19 mouse cellular contexts compared by ENCODE assay signal in genomic region chr2:30755985-30756765, GRCm38 (mm10). TPM values are rescaled to one million over a fixed set of nuclear protein-coding genes. Genes with fewer than 3 reads are reported as not detected.
A peak's percentile ranks its signal among the peaks of the same experiment; 100 is the strongest.
DNase-seq lines count a peak whose midpoint lies in the region; ATAC-seq and TF ChIP-seq lines count a peak whose summit lies in the region.
"Had no signal": no experiment of that assay in that cellular context is flagged by ENCODE, and none has a peak within 500 bp of the region (broad histone marks: within the 10 kb centered on the region; RNA-seq: fewer than 3 reads in every experiment).

No protein-coding gene starts in this region.

- DNase-seq in hindbrain, postnatal 0 days (ENCODE audit: low spot score): no peak
- no peak for DNase-seq in midbrain, postnatal 0 days (ENCODE audit: low spot score)
- no peak for DNase-seq in limb, embryonic 10.5 days (ENCODE audit: low spot score)
- no peak for DNase-seq in kidney, postnatal 14 days
- DNase-seq in adrenal gland, adult 18-20 months (ENCODE audit: low spot score in 2 of 2): no peak
- DNase-seq: cerebellum, adult 11-12 months; gastrocnemius, adult 2 months; heart, postnatal 14 days; kidney, adult 9 months; midbrain, embryonic 14.5 days; thymus, adult 18-20 months had no signal

- no peak overlapping the region for H3K4me3 ChIP-seq in hindbrain, postnatal 0 days (ENCODE audit: low read length)
- H3K4me3 ChIP-seq in hindbrain, embryonic 12.5 days: no peak overlapping the region
- no peak overlapping the region for H3K4me3 ChIP-seq in midbrain, postnatal 0 days (ENCODE audit: low read depth, low read length)
- H3K4me3 ChIP-seq in midbrain, embryonic 13.5 days (replicated peaks): no peak overlapping the region
- H3K4me3 ChIP-seq in limb, embryonic 10.5 days: no peak overlapping the region
- H3K4me3 ChIP-seq: embryonic facial prominence, embryonic 15.5 days; gastrocnemius, adult 2 months; layer of hippocampus, adult 2 months had no signal

- WGBS in hindbrain, postnatal 0 days: 94% methylated on average over 6 of the region's 6 CpGs
- WGBS in hindbrain, embryonic 12.5 days: 98% methylated on average over 6 of the region's 6 CpGs
- WGBS in midbrain, postnatal 0 days: 98% methylated on average over 6 of the region's 6 CpGs
- 96% methylated on average over 6 of the region's 6 CpGs for WGBS in midbrain, embryonic 13.5 days
- WGBS in limb, embryonic 10.5 days: 96% methylated on average over 6 of the region's 6 CpGs

- no peak for ATAC-seq in hindbrain, postnatal 0 days
- no peak for ATAC-seq in hindbrain, embryonic 12.5 days (ENCODE audit: low FRiP score)
- ATAC-seq in midbrain, postnatal 0 days (ENCODE audit: low FRiP score): no peak
- no peak for ATAC-seq in midbrain, embryonic 13.5 days
- ATAC-seq: activated CD4-positive, CD25-positive, alpha-beta regulatory T cell, adult 4 months; CD4-positive, CD25-positive, alpha-beta regulatory T cell, adult 4 months; forebrain, embryonic 14.5 days had no signal

- no peak overlapping the region for H3K27ac ChIP-seq in hindbrain, postnatal 0 days
- no peak overlapping the region for H3K27ac ChIP-seq in hindbrain, embryonic 12.5 days
- no peak overlapping the region for H3K27ac ChIP-seq in midbrain, postnatal 0 days (ENCODE audit: low read depth, low read length)
- H3K27ac ChIP-seq in midbrain, embryonic 13.5 days: no peak overlapping the region
- H3K27ac ChIP-seq in limb, embryonic 10.5 days: peak overlapping the region; percentile 93
- H3K27ac ChIP-seq: gastrocnemius, adult 2 months; layer of hippocampus, adult 2 months; macrophage had no signal

- H3K4me1 ChIP-seq in hindbrain, postnatal 0 days (ENCODE audit: insufficient read depth, low read length): peaks cover 12% of the 10 kb centered on the region; the same call in 1 of the 2 replicates
- peaks cover 41% of the 10 kb centered on the region for H3K4me1 ChIP-seq in hindbrain, embryonic 12.5 days
- no peaks in the 10 kb centered on the region for H3K4me1 ChIP-seq in midbrain, postnatal 0 days (ENCODE audit: insufficient read depth, low read length)
- H3K4me1 ChIP-seq in midbrain, embryonic 13.5 days (replicated peaks): peaks cover 38% of the 10 kb centered on the region
- H3K4me1 ChIP-seq in limb, embryonic 10.5 days: peaks cover 68% of the 10 kb centered on the region

- peak; percentile 27 for TF ChIP-seq CTCF in hindbrain, postnatal 0 days (IDR thresholded peaks at IDR 0.05; ENCODE audit: low read depth)
- peak; percentile 29 for TF ChIP-seq CTCF in midbrain, postnatal 0 days (IDR thresholded peaks at IDR 0.05)

- H3K9me3 ChIP-seq in hindbrain, postnatal 0 days (ENCODE audit: low read length): no peaks in the 10 kb centered on the region
- peaks cover 6% of the 10 kb centered on the region for H3K9me3 ChIP-seq in hindbrain, embryonic 12.5 days (replicated peaks)
- H3K9me3 ChIP-seq in midbrain, postnatal 0 days (ENCODE audit: low read length): no peaks in the 10 kb centered on the region
- peaks cover 5% of the 10 kb centered on the region for H3K9me3 ChIP-seq in midbrain, embryonic 13.5 days
- H3K9me3 ChIP-seq in limb, embryonic 10.5 days (replicated peaks): 0 out of 2 replicates have a peak, but pooled peaks cover 5% of the 10 kb centered on the region
- H3K9me3 ChIP-seq: embryonic facial prominence, embryonic 15.5 days had no signal

- H3K9ac ChIP-seq in hindbrain, postnatal 0 days (replicated peaks; ENCODE audit: low read length): no peak overlapping the region
- no peak overlapping the region for H3K9ac ChIP-seq in hindbrain, embryonic 12.5 days
- no peak overlapping the region for H3K9ac ChIP-seq in midbrain, postnatal 0 days (replicated peaks; ENCODE audit: low read length, poor library complexity, severe bottlenecking)
- no peak overlapping the region for H3K9ac ChIP-seq in midbrain, embryonic 13.5 days (replicated peaks)
- H3K9ac ChIP-seq: embryonic facial prominence, embryonic 15.5 days had no signal

- no peaks in the 10 kb centered on the region for H3K36me3 ChIP-seq in hindbrain, postnatal 0 days (ENCODE audit: insufficient read depth, low read length)
- no peaks in the 10 kb centered on the region for H3K36me3 ChIP-seq in hindbrain, embryonic 12.5 days
- no peaks in the 10 kb centered on the region for H3K36me3 ChIP-seq in midbrain, postnatal 0 days (ENCODE audit: insufficient read depth, low read length)
- H3K36me3 ChIP-seq in midbrain, embryonic 13.5 days: no peaks in the 10 kb centered on the region
- H3K36me3 ChIP-seq in limb, embryonic 10.5 days: no peaks in the 10 kb centered on the region
- H3K36me3 ChIP-seq: embryonic facial prominence, embryonic 15.5 days had no signal

- H3K4me2 ChIP-seq in hindbrain, postnatal 0 days (ENCODE audit: low read depth, low read length): no peak overlapping the region
- no peak overlapping the region for H3K4me2 ChIP-seq in hindbrain, embryonic 12.5 days (replicated peaks)
- no peak overlapping the region for H3K4me2 ChIP-seq in midbrain, postnatal 0 days (ENCODE audit: low read depth, low read length, poor library complexity, severe bottlenecking)
- H3K4me2 ChIP-seq in midbrain, embryonic 13.5 days (replicated peaks): no peak overlapping the region
- H3K4me2 ChIP-seq: embryonic facial prominence, embryonic 15.5 days had no signal

- H3K27me3 ChIP-seq in hindbrain, postnatal 0 days (ENCODE audit: insufficient read depth, low read length): no peaks in the 10 kb centered on the region
- no peaks in the 10 kb centered on the region for H3K27me3 ChIP-seq in hindbrain, embryonic 12.5 days
- no peaks in the 10 kb centered on the region for H3K27me3 ChIP-seq in midbrain, postnatal 0 days (ENCODE audit: insufficient read depth, low read length)
- no peaks in the 10 kb centered on the region for H3K27me3 ChIP-seq in midbrain, embryonic 13.5 days
- H3K27me3 ChIP-seq in limb, embryonic 10.5 days (ENCODE audit: low read depth, poor library complexity, severe bottlenecking): no peaks in the 10 kb centered on the region
- H3K27me3 ChIP-seq: embryonic facial prominence, embryonic 15.5 days had no signal

RNA-seq across cellular contexts. Expression of gene 1700001O22Rik, which starts 47.3 kb away (rescaled TPM):
- total RNA-seq in hindbrain, postnatal 0 days (2014; rRNA removed): 0.75 and 2.4 TPM in 2 replicates
- 1.8 and 2.6 TPM in 2 replicates for polyA plus RNA-seq in hindbrain, postnatal 0 days (2015; fragmentation: Nextera tagmentation; extraction: Ambion mirVana)
- polyA plus RNA-seq in hindbrain, embryonic 12.5 days (2016; fragmentation: Nextera tagmentation; extraction: Ambion mirVana): 1.9 and 2.2 TPM in 2 replicates
- 2.4 TPM in 1 of 2 replicates, not detected in the other for total RNA-seq in midbrain, postnatal 0 days (2014; rRNA removed)
- 1.2 and 1.5 TPM in 2 replicates for polyA plus RNA-seq in midbrain, postnatal 0 days (2015; fragmentation: Nextera tagmentation; extraction: Ambion mirVana)
- polyA plus RNA-seq in midbrain, embryonic 13.5 days (2015; fragmentation: Nextera tagmentation; extraction: Ambion mirVana): 1.1 and 1.3 TPM in 2 replicates
- 2.1 and 4.0 TPM in 2 replicates for polyA plus RNA-seq in limb, embryonic 10.5 days (2016; fragmentation: Nextera tagmentation; extraction: Ambion mirVana)
- 1 to 10 TPM; 2.1 to 2.8 TPM for total RNA-seq in adrenal gland, adult 18-20 months (2021)
- polyA plus RNA-seq: macrophage had no signal

RNA-seq across cellular contexts. Expression of gene Ntmt1, which starts 51.5 kb away (rescaled TPM):
- total RNA-seq in hindbrain, postnatal 0 days (2014; rRNA removed): 79.5 and 96.3 TPM in 2 replicates
- 95.9 and 99.6 TPM in 2 replicates for polyA plus RNA-seq in hindbrain, postnatal 0 days (2015; fragmentation: Nextera tagmentation; extraction: Ambion mirVana)
- 97.2 and 102 TPM in 2 replicates for polyA plus RNA-seq in hindbrain, embryonic 12.5 days (2016; fragmentation: Nextera tagmentation; extraction: Ambion mirVana)
- total RNA-seq in midbrain, postnatal 0 days (2014; rRNA removed): 62.2 and 74.1 TPM in 2 replicates
- 90.3 and 104 TPM in 2 replicates for polyA plus RNA-seq in midbrain, postnatal 0 days (2015; fragmentation: Nextera tagmentation; extraction: Ambion mirVana)
- polyA plus RNA-seq in midbrain, embryonic 13.5 days (2015; fragmentation: Nextera tagmentation; extraction: Ambion mirVana): 121 and 123 TPM in 2 replicates
- 138 and 141 TPM in 2 replicates for polyA plus RNA-seq in limb, embryonic 10.5 days (2016; fragmentation: Nextera tagmentation; extraction: Ambion mirVana)
- 10 to 100 TPM; 35.2 to 42.8 TPM for total RNA-seq in adrenal gland, adult 18-20 months (2021)
